Mouse (Mus musculus): Measurements from ENCODE around the gene Arnt2.

The Arnt2 gene

DNA sequence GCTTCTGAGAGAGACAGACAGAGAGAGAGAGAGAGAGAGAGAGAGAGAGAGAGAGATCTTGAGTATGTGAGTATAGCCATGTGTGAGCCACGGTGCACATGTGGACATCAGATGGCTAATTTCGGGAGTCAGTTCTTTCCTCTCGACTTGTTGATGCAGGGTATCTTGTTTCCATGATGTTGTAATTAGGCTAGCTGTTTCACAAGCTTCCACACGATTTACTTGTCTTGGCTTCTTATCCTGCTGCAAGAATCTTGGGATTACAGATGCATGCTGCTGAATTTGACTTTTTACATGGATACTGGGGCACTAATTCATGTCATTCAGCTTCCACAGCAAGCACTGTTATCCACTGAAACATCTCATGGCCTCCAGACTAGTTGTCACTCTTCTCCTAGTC lies 178.6 kb downstream of the Arnt2 start:
- DNase-seq, result no peak

DNA sequence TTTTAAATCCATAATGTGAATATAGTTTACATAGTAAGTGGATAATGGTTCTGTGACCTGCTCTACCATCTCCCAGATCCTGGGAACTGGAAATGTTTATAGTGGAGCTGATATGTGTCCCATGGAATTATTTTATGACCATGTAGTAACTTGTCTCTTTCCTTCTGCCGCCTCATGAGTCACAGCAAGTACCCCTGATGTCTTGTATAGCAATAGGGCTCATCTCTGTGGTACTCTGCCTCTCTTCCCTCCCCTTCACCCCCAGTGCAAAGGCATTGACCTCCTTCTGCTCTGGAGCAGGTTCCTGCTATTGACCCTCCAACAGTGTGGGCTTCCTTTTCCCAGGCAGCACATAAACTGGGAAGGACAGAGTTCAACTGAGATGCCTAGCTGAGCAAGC lies 182.3 kb downstream of the Arnt2 start:
- no peak for DNase-seq

DNA sequence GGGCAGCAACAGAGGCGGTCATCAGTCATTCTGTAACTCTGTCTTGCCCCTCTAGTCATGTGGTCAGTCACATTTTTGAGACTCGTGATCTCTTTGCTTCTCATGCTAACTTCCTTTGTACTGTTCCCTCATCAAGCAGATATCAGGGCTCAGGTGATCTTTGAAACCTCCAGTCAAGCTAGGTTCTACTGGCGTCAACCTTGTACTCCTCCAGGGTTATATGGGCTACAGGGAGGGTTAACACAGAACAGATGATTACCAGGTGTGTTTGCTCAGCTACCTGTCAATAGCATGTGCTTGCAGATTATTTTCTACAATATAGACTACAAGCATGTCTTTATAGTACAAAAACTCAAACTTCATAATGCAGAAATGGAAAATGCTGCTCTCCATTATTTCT lies 183.1 kb downstream of the Arnt2 start:
- no peak for DNase-seq

DNA sequence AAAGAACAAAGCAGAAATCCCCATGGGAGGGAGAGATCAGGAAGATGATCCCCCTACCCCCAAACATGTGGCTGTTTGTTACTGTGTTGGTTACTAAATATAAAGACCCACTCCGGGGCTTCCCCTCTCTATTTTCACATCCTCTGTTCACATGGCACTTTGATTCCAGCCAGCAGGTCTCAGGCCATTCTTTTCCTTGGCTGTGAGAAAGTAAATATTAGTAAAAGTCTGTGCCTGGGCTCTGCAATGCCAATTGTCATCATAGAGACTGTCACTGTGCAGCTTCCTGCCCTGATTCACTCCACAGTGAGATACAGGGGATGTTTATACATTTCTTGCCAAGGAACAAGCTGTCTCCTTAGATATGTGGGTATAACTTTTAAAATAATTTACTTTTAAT lies 197.9 kb downstream of the Arnt2 start:
- DNase-seq, result no peak

DNA sequence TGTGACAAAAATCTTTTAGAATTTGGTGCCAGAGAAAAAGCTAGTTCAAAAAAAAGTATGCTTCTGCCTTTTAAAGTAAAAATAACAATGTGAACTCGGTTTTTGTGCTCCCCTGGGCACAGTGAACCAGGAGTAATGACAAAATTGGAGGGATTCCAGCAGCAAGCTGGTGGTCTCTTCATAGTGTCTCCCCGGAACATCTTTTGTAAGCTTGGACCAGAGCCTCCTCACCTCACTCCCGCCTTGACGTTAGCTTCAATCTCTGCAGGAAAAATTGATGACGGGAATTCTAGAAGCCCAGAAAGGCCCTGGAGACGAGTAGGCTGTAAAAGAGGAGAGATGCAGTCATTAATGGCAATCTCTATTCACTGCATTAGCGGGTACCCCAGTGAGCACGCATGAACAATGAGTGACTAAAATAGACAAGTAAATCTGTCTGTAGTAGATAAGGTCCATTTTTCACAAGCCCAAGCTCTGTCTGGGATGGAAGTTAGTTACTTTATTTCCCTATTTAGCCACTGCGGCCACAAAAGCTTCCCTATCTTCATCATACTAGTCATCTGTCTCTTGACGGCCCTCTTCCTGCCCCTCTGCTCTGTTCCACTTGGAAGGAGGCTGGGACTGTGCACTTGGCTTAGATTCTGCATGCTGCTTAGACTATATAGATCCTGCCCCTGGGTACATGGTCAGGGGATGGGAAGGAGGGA lies 199.2 kb downstream of the Arnt2 start:
- no peak for DNase-seq

DNA sequence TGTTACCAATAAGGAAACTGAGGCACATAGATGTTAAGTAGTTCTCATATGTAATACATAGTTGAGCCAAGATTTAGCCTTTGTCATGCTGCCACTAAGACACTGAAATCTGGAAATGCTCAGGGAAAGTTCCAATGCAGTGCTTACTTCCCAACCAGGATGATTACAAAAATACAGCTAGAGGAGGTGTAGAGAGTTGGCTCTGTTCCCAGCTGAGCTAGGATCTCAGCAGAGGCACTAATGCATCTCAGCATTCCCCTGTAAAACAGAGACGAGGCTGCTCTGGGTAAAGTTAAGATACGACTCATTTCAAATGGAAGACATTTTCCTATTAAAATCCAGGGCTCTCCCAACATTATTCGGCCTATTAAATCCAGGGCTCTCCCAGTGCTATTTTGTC lies 206.0 kb downstream of the Arnt2 start:
- DNase-seq, result no peak

DNA sequence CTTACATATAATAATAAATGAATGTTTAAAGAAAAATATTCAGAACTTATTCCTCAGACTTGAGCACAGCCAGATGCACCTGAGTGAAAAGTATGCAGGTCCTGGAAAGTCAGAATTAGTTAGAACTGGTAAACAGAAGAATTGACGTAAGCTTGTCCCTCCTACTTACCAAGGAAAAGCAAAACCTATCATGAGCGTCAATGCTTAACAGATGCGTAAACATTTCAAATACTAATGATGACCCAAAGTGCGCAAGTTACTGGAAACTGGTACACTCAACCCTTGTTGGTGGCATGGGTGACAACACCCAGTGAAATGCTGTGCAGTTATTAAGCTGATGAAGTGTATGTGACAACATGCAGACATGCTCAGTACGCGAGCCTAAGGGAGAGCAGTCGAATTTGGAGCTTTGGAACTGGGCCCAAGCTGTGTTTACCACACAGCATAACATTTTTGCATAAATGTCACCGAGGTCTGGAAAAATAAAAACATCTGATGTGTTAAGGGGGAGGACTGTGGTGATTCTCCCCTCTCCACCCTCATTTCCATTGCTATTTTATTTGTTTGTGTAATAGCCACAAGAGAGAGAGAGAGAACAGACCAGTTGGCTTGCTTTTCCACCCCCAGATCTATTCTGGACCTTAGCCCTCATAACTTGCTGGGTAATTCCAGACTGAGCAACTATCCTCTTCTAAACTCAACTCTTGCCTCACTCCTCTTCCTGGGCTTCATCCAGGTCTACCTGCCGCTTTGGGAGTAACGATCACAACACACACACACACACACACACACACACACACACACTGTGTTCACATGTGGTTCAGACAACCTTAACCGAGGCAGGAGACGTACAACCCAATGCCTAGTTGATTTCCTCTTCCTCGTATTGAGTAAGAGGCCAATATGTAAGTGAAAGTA lies 208.6 kb downstream of the Arnt2 start:
- DNase-seq, result no peak

DNA sequence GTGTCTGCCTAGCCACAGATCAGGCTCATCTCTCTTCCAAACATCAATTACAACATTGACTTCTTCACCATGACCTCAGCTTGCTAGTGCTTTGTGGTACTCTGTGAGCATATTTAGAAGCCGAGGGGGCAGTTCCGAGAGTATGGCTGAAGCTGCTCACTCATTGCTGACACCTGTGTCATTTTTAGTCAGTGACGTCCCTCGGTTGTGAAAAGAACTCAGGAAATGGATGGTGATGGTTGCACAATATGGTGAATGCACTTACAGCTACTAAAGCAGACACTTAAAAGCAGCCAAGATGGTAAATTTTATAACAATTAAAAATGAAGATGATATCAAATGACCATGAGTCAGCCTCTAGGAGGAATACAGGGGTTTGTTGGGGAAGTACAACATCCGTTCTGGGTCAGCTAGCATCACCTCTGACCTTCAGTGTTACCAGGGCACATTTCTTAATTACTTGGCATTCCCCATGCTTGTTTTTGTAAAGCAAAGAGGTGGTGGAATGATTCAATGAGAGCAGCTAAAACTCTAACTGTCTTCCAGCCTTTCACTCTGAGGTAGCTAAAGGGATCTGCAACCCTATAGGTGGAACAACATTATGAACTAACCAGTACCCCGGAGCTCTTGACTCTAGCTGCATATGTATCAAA lies 212.6 kb downstream of the Arnt2 start:
- no peak for DNase-seq
